Mouse (Mus musculus): ENCODE data around the gene Drg1. TPM values are rescaled to one million over a fixed set of nuclear protein-coding genes. Genes with fewer than 3 reads are reported as not detected.

Drg1 gene
- polyA plus RNA-seq (2021; fragmentation: Nextera tagmentation), result 111 and 143 TPM in 2 replicates
- long read RNA-seq, experiment 1, transcript Drg1-201 (9 exons, 1,546 nt), result major isoform, 668 of 720 reads
- long read RNA-seq, experiment 1, partial matches to known transcripts, result 17 of 720 reads
- long read RNA-seq, experiment 1, other reads (novel, unspliced or antisense), result 35 of 720 reads
- long read RNA-seq, experiment 2, transcript Drg1-201 (9 exons, 1,546 nt), result major isoform, 139 of 175 reads
- long read RNA-seq, experiment 2, partial matches to known transcripts, result 11 of 175 reads
- long read RNA-seq, experiment 2, other reads (novel, unspliced or antisense), result 21 of 175 reads

DNA sequence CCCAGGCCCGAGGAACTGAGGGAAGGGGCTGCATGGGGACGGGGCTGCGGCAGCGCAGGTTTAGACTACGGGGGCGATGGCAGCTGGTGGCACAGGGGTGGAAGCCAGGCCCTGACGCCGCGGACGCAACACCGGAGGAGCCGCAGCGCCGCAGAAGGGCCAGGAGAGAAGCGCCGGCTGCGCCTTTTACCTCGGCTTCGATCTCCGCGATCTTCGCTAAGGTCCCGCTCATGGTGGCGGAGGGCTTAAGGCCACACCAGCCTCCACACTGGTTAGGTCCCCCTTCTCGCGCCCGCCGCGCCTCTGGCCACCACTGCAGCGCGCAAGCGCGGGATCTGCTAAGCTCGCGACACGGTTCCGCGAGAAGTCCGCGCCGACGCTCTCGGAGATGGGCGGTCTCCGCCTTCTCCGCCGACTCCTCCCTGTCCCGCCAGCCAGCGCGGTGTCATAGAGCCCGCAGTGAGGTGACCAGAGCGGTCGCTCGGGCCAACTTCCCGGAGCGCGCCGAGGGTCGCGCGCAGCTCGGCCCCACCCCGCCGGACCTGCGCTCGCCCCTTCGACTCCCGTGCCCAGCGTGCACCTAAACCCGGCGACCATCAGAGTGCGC, at the start of gene Drg1:
Gene Drg1 (minus strand): TSS at position 337 of the 607 bp plus-strand sequence.

DNA sequence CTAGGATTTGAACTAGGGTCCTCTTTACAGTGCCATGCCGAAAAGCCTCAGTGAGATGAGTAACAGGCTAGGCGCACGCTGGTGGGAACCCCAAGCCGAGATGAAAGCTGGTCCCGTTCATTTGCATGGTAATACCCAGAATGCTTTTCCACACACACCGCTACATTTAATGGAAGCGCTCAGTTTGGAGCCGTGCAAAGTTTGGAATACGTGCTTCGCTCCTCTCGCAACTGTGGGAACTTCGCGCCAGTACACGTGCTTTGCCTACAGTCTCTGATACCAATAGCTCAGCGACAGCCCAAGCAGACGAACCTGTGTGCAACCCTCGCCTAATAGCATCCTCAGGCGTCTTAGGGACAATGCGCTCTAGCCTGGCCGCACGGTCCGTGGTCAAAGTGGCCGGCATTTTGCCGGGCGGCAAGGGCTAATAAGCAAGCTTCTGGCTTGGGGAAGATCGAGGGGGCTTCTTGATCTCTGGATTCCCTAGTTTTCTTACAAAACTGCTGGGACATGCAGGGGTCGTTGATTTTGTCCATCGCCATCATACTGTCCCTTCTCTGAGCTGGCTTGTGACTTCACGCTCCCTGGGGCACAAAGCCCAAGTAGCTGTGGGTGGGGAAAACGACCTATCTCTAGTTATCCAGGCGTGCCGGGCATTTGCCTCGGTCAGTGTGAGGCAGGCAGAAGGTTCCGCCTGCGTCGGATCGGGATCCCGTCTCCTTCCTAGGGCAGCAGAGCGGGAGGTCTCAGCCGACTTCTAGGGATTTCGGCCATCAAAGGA, 22.5 kb upstream of the Drg1 start, which contains the start of gene Patz1:
Gene Patz1 (plus strand): TSS at position 354 of the 781 bp plus-strand sequence.

DNA sequence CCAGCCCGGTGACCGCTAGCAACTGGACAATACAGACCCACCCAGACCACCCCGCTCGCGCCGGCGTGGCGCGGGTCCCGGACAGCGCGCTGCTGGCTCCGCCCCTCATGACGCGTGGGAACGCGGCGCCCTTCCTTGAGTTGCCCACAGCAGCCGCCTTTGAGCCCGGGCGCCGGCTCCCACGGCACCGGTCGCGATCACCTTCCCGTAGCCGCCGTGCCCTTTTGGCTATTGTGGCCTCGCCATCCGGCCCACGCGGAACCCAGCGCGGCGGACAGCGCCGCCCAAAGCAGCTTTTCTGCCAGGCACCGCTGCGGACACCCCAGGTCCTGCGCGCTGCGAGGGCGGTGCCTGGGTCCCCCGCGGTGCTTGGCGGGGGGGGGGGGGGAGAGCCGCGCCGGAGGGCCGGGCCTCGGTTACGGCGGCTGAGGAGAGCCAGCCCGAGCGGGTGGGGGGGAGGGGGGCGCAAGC, 63.9 kb downstream of the Drg1 start, which contains the start of gene Eif4enif1:
Gene Eif4enif1 (plus strand): TSS at position 162 of the 471 bp plus-strand sequence.

DNA sequence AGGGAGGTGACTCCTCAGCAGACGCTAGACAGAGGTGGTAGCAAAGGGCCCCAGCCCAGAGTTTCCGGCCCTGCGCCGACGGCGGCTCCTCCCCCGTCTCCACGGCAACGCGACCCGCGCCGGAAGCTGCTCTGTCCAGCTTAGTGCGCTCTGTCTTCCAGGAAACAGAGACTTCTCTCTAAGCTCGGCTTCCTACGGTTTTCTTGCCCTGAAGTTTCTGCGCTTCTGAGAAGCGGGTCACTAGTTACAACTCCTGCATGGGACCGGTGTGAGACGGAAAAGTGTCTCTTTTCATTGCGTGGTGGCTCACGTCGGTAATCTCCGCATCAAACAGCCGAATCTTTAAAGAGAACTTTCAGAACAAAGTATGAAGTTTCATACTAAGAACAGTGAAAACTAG, 72.9 kb downstream of the Drg1 start, which contains the start of gene Sfi1:
Gene Sfi1 (minus strand): TSS at position 101 of the 400 bp plus-strand sequence.

Other genes with a start within 250 kb of the Drg1 start
- gene Sfi1, start 73.0 kb downstream of the Drg1 start, polyA plus RNA-seq (2021; fragmentation: Nextera tagmentation), result 2.1 TPM in 2 replicates
- 10.2 and 12.3 TPM in 2 replicates for gene Eif4enif1, start 64.0 kb downstream of the Drg1 start, polyA plus RNA-seq (2021; fragmentation: Nextera tagmentation)
- gene Patz1, start 22.5 kb upstream of the Drg1 start, polyA plus RNA-seq (2021; fragmentation: Nextera tagmentation), result 6.7 and 14.5 TPM in 2 replicates
- gene Pik3ip1, start 64.0 kb upstream of the Drg1 start, polyA plus RNA-seq (2021; fragmentation: Nextera tagmentation), result 29.7 and 39.9 TPM in 2 replicates
- gene Limk2, start 142.8 kb upstream of the Drg1 start, polyA plus RNA-seq (2021; fragmentation: Nextera tagmentation), result 25.6 and 32.3 TPM in 2 replicates
- gene Rnf185, start 185.9 kb upstream of the Drg1 start, polyA plus RNA-seq (2021; fragmentation: Nextera tagmentation), result 19.2 and 20.9 TPM in 2 replicates
- 0.73 and 0.81 TPM in 2 replicates for gene Pla2g3, start 221.9 kb upstream of the Drg1 start, polyA plus RNA-seq (2021; fragmentation: Nextera tagmentation)
- 13.9 and 20.3 TPM in 2 replicates for gene Inpp5j, start 238.4 kb upstream of the Drg1 start, polyA plus RNA-seq (2021; fragmentation: Nextera tagmentation)
- gene Selenom, start 248.3 kb upstream of the Drg1 start, polyA plus RNA-seq (2021; fragmentation: Nextera tagmentation), result 379 and 433 TPM in 2 replicates